Mouse (Mus musculus): Measurements from ENCODE around the gene Cfdp1. TPM values are rescaled to one million over a fixed set of nuclear protein-coding genes. Genes with fewer than 3 reads are reported as not detected.
A peak's percentile ranks its signal among the peaks of the same experiment; 100 is the strongest.
"Not testable (repeated sequence)": the region's sequence is repeated elsewhere in the genome, so short reads cannot be mapped to it uniquely, and the experiment has no call there.

Gene Cfdp1
- total RNA-seq, 2 experiments from 2014 or later = 73.3 to 81.2 TPM

GRCm38 (mm10) chr8:111855977-111856376, 1.9 kb upstream of the Cfdp1 start:
- DNase-seq = no peak

DNA sequence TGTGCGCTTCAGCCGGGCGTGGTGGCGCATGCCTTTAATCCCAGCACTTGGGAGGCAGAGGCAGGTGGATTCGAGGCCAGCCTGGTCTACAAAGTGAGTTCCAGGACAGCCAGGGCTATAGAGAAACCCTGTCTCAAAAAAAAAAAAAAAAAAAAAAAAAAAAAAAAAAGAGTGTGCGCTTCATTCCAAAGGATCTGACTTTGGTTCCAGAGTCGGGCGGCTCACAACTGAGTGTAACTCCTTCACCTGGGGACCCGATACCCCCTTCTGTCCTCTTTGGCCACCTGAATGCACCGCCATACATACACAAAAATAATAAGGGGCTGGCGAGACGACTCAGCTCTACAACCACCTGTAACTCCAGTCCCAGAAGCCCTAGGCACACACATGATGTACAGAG, 872 bp downstream of the Cfdp1 start:
- not testable (repeated sequence) for DNase-seq

DNA sequence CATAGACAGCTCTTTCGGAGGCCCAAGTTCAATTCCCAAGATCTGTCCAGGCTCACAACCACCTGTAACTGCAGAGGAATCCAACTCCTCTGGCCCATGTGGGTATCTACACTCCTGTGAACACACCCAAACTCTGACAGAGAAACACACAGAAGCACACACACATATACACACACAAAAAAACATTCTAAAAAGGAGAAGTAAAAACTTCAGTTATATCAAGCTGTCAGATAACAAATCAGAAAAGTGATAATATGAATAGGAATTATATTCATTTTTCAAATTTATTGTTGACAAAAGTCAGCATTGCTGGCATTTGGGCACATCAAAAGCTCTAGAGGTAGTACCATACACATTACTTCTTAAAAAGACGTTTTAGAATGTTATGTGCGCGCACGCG, 7.3 kb downstream of the Cfdp1 start:
- DNase-seq = no peak

DNA sequence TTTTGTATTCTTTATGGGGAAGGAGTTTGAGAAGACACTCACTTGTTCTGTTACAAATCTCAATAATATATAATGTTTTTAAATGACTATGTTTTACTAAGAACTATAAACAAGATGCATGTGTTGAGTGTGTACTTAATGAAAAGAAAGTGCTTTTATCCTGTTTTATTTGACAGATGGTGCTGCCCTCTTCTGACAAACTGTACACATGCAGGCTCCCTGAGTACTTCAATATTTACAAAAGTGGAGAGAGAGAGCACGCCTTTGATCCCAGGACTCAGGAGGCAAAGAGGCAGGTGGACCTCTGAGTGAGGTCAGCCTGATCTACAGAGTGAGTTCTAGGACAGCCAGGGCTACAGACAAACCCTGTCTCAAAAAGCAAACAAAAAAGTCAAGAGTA, 18.6 kb downstream of the Cfdp1 start:
- DNase-seq = no peak

GRCm38 (mm10) chr8:111834011-111834410, 20.1 kb downstream of the Cfdp1 start:
- no peak for DNase-seq

GRCm38 (mm10) chr8:111832983-111833382, 21.1 kb downstream of the Cfdp1 start:
- DNase-seq = no peak

DNA sequence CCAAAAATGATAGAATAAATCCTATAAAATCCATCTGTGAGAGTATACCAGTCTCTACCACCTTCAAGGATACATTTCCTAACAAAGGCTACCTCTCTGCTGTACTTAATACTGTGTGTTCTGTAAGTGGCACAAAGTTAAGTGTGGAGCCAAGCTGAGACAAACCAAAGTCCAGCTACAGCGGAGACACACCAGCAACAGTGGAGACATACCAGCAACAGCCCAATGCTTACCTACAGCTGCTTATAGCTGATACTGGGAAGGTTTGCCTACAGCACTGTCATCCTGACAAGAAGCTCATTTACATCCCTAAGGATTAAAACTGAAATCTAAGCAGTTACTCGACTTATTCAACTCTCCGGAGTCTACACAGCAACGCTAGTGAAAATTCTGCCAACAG, 22.1 kb downstream of the Cfdp1 start:
- no peak for DNase-seq

GRCm38 (mm10) chr8:111828595-111828994, 25.5 kb downstream of the Cfdp1 start:
- no peak for DNase-seq

- DNase-seq = no peak
These were observed 28.9 kb downstream of the Cfdp1 start for GRCm38 (mm10) chr8:111825219-111825618.

DNA sequence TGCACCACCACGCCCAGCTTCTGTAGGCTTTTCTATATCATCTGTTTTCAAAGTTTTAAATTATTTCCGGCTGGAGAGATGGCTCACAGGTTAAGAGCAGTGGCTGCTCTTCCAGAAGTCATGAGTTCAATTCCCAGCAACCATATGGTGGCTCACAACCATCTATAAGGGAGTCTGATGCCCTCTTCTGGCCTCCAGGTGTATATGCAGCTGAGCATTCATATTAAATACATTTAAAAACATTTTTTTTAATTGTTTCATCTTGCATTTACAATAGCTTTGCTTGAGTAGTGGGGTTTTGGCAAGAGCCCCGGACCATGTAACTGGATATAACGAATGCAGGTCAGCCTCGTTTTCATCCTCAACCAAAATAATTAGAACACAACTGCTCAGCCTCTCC, 29.8 kb downstream of the Cfdp1 start:
- no peak for DNase-seq

- no peak for DNase-seq
These were observed 32.9 kb downstream of the Cfdp1 start for GRCm38 (mm10) chr8:111821199-111821598.

- no peak for DNase-seq
These were observed 33.4 kb downstream of the Cfdp1 start for GRCm38 (mm10) chr8:111820691-111821090.

DNA sequence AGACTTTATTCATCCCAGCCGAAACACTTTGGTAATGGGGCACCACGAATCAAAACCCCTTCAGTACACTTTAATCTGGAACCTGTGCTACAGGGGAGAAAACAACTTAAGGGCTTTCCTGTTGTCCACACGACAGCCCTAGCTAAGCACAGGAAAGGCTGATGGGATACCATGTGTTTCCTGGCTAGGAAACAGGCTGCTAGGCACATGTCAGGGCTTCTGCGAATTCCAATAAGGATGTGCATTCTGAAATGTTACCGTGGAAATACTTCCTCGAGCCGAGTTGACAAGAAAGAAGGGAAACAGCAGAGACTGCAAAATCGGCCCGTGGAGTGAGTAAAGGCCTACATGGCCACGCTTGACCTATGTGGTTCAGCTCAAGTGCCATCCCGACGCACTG, 34.1 kb downstream of the Cfdp1 start:
- DNase-seq = no peak

DNA sequence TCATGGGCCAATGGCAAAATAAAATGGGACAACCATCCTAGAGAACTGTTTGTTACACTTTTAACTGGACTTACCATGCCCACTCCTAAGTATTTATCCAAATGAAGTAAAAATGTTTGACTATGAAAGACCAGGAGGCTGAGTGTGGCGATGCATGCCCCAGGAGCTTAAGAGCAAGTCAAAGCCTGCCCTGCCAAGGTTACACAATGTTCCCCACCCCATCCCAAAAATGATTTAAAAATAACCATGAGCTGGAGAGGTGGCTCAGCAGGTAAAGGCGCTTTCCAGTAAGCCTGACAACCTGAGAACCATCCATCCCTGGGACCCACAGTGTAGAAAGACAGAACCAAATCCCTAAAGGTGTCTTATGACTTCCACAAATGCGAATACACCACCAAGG, 35.5 kb downstream of the Cfdp1 start:
- no peak for DNase-seq

DNA sequence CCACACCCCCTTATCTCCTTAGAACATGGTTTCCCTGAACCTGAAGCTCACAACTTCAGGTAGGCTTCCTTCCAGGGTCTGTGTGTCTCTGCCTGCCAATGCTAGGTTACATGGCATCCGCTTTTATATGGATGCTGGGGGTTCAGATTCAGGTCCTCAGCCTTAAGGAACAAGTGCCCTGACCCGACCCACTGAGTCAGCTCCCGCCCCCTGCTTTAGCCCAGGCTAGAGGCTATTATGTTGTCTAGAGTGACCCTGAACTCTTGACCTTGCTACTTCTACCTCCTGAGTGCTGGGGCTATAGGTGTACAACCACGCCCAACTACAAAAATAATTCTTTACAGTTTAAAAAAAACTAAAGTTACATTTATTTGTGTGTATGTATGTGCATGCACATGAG, 39.0 kb downstream of the Cfdp1 start:
- no peak for DNase-seq

GRCm38 (mm10) chr8:111813818-111814217, 40.3 kb downstream of the Cfdp1 start:
- no peak for DNase-seq

DNA sequence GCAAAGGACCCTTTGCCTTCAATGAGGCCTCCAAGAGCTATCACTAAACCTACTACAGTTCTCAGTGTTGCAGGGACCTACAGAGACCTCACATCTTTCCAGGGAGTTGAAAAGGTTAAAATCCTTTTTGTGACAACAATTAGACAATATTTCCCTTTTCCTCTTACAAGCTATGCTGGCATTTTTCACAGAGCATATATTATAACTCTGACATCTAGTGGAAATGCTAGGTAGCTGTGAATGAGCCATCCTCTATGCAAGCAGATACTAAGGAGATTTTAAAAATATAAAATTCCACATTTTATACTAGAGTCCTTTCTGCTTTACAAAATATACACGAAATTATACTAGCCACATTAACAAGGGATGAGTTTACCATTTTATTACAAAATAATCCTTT, 41.3 kb downstream of the Cfdp1 start:
- no peak for DNase-seq

GRCm38 (mm10) chr8:111810656-111811336, 43.3 kb downstream of the Cfdp1 start:
- DNase-seq = no peak

- peak in 1 of 2 experiments; percentile 16 for DNase-seq
These were observed 45.0 kb downstream of the Cfdp1 start for GRCm38 (mm10) chr8:111808891-111809622.

DNA sequence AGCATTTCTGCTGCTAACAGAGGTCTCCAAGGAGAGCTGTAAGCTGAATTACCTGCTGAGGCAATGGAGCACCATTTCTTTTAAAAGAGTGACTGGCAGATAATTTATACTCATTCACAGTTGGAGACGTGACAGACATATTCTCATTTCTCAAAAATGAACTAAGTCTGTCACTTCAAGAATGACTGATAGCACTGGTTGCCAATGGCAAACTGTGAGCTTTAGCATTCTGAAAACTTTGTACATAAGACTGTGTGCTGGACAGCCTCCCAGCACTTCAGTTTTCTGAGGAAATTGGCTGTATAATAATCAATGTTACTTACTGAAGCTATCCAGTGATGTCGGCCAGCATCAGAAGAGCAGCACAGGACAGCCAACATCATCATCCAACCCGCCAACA, 46.1 kb downstream of the Cfdp1 start:
- DNase-seq = no peak

- no peak for DNase-seq
These were observed 50.7 kb downstream of the Cfdp1 start for GRCm38 (mm10) chr8:111803362-111803761.

DNA sequence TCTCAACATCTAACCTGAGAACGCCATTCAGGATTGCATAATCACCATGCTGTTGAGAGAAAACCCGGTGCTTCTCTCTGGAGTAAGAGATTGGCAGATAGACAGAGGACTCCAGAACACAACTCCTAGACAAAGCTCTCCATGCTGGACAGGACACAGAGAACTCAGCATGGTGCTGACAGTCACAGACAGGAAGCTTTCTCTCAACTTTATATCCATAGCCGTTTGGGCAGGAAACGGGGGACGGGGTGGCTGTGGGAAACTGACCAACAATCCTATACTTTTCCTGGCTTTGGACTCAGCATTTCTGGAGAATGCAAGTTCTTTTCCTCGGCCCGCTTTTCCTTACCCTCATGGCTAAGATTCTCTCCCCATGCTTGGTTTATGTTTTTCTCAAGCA, 51.8 kb downstream of the Cfdp1 start:
- DNase-seq = no peak

DNA sequence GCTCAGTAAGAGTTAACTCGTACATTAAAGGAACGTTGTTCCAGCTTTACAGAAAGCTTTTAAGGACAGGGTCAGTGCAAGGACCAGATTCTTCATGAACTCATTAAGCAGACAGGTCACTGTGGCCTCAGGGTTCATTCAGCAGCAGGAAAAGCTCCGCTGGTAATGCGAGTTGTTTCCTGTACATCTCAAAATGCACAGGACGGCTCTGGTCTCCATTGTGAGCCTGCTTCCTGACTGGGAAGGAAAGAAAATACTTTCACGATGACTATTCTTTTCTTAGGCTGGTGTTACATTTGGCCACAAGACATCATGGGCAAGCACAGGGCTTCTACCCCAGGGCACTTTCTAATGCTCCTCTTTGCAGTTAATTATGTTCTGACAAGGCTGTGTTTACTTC, 52.6 kb downstream of the Cfdp1 start:
- no peak for DNase-seq

GRCm38 (mm10) chr8:111796528-111796927, 57.6 kb downstream of the Cfdp1 start:
- DNase-seq = peak in 1 of 2 experiments; percentile 31

All from layer of hippocampus, postnatal 36 days (tissue).